Mouse (Mus musculus): ENCODE data around the gene Fam45a.
"Not testable (repeated sequence)": the region's sequence is repeated elsewhere in the genome, so short reads cannot be mapped to it uniquely, and the experiment has no call there.

Fam45a gene

GRCm38 (mm10) chr19:60845731-60846130 lies 34.3 kb downstream of the Fam45a start:
- no peak for DNase-seq (ENCODE audit: low spot score)

DNA sequence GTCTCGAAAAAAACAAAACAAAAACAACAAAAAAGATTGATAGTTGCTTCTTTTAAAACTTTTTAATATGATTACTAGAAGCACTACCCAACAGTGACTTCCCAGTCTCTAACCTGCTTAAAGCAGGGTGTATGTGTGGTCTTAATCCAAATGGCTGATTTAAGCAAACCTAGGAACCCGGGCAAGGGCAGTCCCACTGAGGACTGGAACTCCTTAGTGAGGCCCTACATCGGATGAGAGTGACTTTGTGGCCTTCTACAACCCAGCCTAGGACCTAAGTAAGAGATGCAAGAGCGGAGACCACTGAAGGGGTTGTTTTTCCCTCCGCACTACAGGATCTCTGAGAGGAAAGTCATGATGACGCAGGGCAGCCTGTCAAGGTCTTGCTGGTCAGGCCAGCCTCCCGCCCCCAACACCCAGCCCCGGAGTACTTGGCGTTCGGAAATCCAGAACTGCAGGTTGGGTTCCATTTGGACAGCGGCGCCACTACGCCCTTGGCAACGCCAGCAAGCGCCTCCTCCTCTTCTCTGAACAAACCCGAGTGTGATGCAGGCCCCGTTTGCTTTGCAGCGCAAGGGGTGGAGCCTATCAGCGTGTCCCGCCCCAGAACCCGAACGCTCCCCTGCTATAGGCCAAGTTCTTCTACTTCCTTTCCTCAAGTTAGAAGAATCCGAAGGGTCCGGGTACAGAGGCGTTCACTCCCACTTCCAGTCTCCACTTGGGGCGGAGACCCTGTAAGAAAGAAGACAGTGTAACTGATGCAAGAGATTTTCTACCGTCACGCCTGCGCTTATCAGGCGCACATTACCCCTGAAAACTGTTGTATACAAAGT lies 49.7 kb downstream of the Fam45a start, which contains the start of gene Sfxn4:
TSS of gene Sfxn4 (minus strand) at position 612 of the 833 bp plus-strand sequence.
- DNase-seq (ENCODE audit: low spot score): peak; percentile 95

DNA sequence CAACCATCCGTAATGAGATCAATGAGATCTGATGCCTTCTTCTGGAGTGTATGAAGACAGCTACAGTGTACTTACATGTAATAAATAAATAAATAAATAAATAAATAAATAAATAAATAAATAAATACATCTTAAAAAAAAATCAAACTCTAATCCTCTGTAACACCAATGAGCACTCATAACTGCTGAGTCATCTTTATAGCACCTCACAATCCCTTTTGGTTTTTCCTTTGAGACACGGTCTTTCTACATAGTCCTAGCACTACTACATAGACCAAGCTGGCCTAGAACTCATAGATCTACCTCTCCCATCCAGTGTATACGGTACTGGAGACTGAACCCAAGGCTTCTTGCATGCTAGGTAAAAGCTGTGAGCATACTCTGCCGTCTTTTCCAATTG lies 54.8 kb downstream of the Fam45a start:
- DNase-seq (ENCODE audit: low spot score): not testable (repeated sequence)

- no peak for DNase-seq (ENCODE audit: low spot score)
Measured at GRCm38 (mm10) chr19:60870489-60870888, 59.1 kb downstream of the Fam45a start.

- DNase-seq (ENCODE audit: low spot score): no peak
Measured at GRCm38 (mm10) chr19:60871366-60871765, 60.0 kb downstream of the Fam45a start.

DNA sequence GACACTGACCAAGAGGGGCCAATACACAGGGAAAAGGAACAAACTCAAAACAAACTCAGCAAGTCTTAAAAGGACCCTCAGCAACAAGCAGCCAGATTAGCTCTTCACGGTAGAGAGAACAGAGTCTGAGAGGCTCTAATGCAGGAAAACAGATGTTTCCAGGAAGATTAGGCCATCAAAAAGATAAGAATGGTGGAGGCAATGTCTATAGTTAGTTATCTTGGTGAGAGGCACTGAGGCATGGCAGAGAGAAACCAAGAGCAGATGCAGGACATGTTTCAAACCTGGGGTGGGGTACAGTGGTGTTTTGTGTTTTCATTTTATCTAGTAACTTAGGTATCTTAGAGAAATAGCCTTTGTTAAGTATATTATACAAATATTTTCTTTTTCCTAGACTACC lies 60.9 kb downstream of the Fam45a start:
- no peak for DNase-seq (ENCODE audit: low spot score)

GRCm38 (mm10) chr19:60873501-60873900 lies 62.1 kb downstream of the Fam45a start:
- DNase-seq (ENCODE audit: low spot score): no peak

DNA sequence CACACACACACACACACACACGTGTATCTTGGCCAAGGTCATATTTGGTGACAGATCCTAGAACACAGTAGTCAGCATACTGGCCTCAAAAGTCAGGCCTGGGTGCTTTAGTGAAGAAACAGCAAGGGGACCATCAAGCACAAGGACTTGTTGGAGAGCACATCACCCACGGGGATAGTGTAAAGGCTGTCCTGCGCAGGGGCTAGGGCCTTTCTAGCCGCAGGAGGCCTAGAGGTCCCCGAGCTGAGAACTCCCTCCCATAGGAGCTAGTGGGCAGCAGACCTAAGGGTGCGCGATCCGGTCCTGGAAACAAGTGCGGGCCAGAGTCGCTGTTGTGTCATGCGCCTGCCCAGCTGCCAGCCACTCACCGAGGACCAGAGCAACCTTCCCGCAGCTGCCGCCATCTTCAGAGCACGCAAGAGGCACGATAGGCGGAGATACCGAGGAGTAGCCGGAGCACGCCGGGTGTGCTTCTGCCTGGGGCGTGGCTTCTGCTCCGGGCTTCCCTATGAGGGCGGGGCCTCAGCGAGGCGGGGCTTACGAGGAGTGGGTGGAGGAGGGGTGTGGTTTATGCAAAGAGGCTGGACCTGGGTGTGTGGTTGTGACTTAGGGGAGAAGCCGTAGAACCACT lies 62.8 kb downstream of the Fam45a start, which contains the start of gene Prdx3:
TSS of gene Prdx3 (minus strand) at position 493 of the 631 bp plus-strand sequence.
- peak; percentile 97 for DNase-seq (ENCODE audit: low spot score)

DNA sequence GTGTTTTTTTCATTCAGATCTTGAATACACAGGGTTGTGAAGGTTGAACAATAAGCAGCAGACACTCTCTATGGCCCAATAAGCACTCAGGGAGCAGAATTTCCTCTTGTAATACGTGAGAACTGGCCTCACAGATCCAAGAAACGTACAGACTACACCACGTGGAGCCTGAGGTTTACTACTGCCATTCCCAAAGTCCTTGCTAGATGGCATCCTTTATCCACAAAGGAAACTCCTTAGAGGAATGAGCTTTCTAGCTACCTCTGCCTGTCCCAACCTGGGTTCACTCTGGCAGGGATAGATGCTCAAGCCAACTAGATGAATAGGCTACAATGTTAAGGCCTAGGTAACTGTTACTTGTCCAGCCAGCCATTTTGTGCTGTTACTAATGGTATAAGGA lies 71.7 kb downstream of the Fam45a start:
- peak; percentile 64 for DNase-seq (ENCODE audit: low spot score)
